Mouse (Mus musculus) monocyte, adult 59 days (primary cell): ENCODE results near the gene Tctex1d2. TPM values are rescaled to one million over a fixed set of nuclear protein-coding genes. Genes with fewer than 3 reads are reported as not detected.

ENCODE experiments used
- total RNA-seq, 2 experiments: library from RNA; stranded (reverse); gene quantifications; one replicate each; pipeline ENCODE4 v1.2.4; 2023

The Tctex1d2 gene
- total RNA-seq = 10 to 100 TPM; 11.4 to 15.2 TPM

GRCm38 (mm10) chr16:32419517-32420483, at the start of gene Tctex1d2:
Gene Tctex1d2, plus strand, starts transcription at chr16:32419702.

GRCm38 (mm10) chr16:32400267-32400666, 19.2 kb upstream of the Tctex1d2 start, which contains the start of gene Tm4sf19:
Gene Tm4sf19, plus strand, starts transcription at chr16:32400506.

GRCm38 (mm10) chr16:32430474-32431046, 11.1 kb downstream of the Tctex1d2 start, which contains the start of gene Pcyt1a:
Gene Pcyt1a, plus strand, starts transcription at chr16:32430921.

Other genes with a start within 250 kb of the Tctex1d2 start
- 1 to 10 TPM; 2.2 to 5.3 TPM for gene Bex6, start 239.9 kb upstream of the Tctex1d2 start, total RNA-seq
- 1 to 10 TPM; 7.3 to 7.6 TPM for gene Fbxo45, start 172.5 kb upstream of the Tctex1d2 start, total RNA-seq
- gene Wdr53, start 172.5 kb upstream of the Tctex1d2 start, total RNA-seq = 10 to 100 TPM in 1 of 2 experiments, 1 to 10 TPM in 1; 8.7 to 12.8 TPM
- under 1 TPM; 0.58 to 0.64 TPM for gene Smco1, start 148.2 kb upstream of the Tctex1d2 start, total RNA-seq
- gene Rnf168, start 142.2 kb upstream of the Tctex1d2 start, total RNA-seq = 10 to 100 TPM; 14.0 to 14.2 TPM
- 10 to 100 TPM; 40.0 to 60.9 TPM for gene Ubxn7, start 87.4 kb upstream of the Tctex1d2 start, total RNA-seq
- gene Tm4sf19, start 19.2 kb upstream of the Tctex1d2 start, total RNA-seq = not detected
- 100 to 1,000 TPM; 123 to 140 TPM for gene Pcyt1a, start 11.2 kb downstream of the Tctex1d2 start, total RNA-seq
- gene Slc51a, start 68.2 kb downstream of the Tctex1d2 start, total RNA-seq = not detected
- gene Zdhhc19, start 76.6 kb downstream of the Tctex1d2 start, total RNA-seq = not detected
- gene Tfrc, start 189.2 kb downstream of the Tctex1d2 start, total RNA-seq = 10 to 100 TPM; 14.5 to 29.4 TPM
- gene Tnk2, start 224.2 kb downstream of the Tctex1d2 start, total RNA-seq = 10 to 100 TPM; 13.8 to 19.1 TPM